Mouse (Mus musculus): Measurements from ENCODE around the gene Arfgap3.

DNA sequence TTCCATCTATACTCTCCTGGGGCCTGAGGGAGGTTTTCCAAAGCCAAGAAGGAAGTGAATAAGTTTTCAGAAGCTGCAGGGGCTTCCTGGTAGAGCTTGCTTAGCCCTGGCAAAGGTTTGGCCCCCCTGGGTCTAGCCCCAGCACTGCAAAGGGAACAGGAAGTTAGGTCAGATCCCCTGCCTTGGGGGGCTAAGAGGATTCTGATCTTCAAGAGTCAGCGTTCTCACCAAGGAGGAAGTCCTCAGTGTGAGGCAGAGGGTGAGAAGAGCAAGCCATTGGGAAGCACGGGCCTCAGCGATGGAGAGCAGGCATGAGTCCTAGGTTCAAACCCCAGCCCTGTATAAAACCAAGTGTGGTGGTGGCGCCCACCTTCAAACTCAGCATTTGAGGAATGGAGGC, 93.6 kb downstream of the Arfgap3 start:
- TF ChIP-seq EP300 (IDR thresholded peaks at IDR 0.05; ENCODE audit: low read depth) (no peak), CTCF (IDR thresholded peaks at IDR 0.05; ENCODE audit: low read depth) (no peak)

Data from heart, postnatal 0 days (tissue).